Mouse (Mus musculus) kidney, postnatal 4 days (tissue): ENCODE results near the gene D10Wsu102e.
"Not testable (repeated sequence)": the region's sequence is repeated elsewhere in the genome, so short reads cannot be mapped to it uniquely, and the experiment has no call there.

Experiments used
- DNase-seq, 2 experiments: peaks; one replicate each; pipeline ENCODE4 v3.0.0; 2021; ENCODE audit warnings: mixed read lengths in 2 of 2

D10Wsu102e gene

GRCm38 (mm10) chr10:83400896-83401295, 40.9 kb downstream of the D10Wsu102e start:
- not testable (repeated sequence) for DNase-seq

DNA sequence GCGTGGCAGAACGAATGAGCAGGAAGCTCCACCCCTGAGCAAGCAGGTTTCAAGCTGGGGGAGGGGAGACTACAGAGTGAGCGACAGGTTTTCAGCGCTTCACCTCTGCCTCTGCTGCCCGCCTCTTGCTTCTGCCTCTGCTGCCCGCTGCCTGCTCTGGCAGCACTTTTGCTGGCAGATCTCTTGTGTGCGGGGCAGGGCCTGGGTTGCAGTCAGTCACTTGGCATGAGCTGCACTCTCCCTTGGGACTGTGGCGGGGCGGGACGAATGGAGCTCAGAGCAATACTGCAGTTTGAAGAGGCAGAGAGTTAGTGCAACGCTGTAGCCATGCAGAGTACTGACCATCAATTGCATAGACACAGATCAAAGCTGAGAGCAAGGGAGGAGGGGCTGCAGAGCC, 45.0 kb downstream of the D10Wsu102e start:
- DNase-seq = no peak

GRCm38 (mm10) chr10:83405711-83406110, 45.7 kb downstream of the D10Wsu102e start:
- no peak for DNase-seq

GRCm38 (mm10) chr10:83407141-83407540, 47.1 kb downstream of the D10Wsu102e start:
- no peak for DNase-seq

DNA sequence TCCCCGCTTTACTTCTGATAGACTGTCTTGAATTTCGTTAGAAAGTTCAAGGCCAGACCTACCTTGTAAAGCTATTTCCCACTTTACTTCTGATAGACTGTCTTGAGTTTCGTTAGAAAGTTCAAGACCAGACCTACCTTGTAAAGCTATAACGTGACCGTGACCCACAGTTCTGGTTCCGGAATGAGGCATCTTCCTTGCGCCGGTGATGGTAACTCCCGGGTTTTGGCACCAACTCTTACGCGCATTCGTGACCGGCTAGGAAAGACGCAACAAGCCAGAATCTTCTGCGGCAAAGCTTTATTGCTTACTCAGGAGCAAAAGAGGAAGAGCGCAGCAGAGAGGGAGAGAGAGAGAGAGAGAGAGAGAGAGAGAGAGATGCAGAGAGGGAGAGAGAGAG, 58.4 kb downstream of the D10Wsu102e start:
- DNase-seq = not testable (repeated sequence)

GRCm38 (mm10) chr10:83448582-83448981, 88.6 kb downstream of the D10Wsu102e start:
- no peak for DNase-seq

- DNase-seq = no peak
Observed at GRCm38 (mm10) chr10:83457531-83457930, 97.5 kb downstream of the D10Wsu102e start.

GRCm38 (mm10) chr10:83475226-83475625, 115.2 kb downstream of the D10Wsu102e start:
- no peak for DNase-seq

GRCm38 (mm10) chr10:83477286-83477685, 117.3 kb downstream of the D10Wsu102e start:
- DNase-seq = no peak

DNA sequence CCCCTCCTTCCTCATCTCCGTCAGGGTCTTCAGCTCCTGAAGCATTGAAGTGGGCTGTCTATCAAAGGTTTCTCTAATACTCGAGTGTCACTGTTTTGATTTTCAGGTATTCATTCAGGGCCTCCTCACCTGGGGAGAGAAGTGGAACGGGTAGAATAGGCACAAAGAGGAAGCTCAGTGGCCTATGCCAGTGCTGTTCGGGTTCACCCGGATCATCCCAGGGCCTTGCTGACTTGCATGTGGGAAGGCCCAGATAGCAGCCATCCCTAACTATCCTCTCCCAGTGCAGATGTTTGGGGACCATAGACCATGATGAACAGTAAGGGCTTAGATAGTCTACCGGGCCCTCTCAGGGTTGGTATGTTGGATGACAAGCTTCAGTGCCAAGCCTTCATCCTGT, 130.5 kb downstream of the D10Wsu102e start:
- no peak for DNase-seq

DNA sequence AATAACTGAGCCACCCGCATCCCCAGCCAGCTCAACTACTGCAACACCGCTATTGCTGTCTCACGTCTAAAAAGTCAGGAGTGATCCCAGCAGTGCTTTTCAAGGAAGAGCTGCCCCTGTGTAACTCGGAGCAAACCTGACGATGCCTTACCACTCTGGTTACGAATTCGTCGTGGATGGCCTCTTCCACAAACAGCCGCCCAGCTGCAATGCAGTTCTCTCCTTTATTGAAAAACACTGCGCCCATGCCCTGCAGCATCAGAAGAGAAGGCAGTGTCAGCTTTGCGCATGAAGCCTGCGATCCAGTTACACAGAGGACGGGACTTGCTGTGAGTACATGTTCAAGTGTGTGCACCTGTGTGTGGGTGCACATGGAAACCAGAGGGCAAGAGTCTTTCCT, 137.3 kb downstream of the D10Wsu102e start:
- DNase-seq = no peak

GRCm38 (mm10) chr10:83508962-83509660, 149.1 kb downstream of the D10Wsu102e start:
- DNase-seq = peak; percentile 26 to 56

- DNase-seq = no peak
Observed at GRCm38 (mm10) chr10:83511304-83511703, 151.3 kb downstream of the D10Wsu102e start.

GRCm38 (mm10) chr10:83513736-83514135, 153.7 kb downstream of the D10Wsu102e start:
- DNase-seq = no peak

DNA sequence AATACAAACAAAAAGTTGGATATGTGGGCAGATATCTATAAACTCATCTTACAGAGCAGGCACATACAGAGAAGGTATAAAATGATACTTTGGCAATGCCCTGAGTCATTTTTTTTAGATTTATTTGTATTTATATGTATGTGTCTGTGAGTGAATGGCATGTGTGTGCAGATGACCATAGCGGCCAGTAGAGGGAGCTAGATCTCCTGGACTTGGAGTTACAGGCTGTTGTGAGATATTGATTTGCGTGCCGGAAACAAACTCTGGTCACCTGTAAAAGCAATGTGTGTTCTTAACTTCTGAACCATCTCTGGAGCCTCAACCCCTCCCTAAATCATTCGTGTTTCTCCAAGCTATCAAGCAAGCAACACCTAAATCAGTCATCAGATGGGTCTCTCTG, 161.0 kb downstream of the D10Wsu102e start:
- DNase-seq = no peak

DNA sequence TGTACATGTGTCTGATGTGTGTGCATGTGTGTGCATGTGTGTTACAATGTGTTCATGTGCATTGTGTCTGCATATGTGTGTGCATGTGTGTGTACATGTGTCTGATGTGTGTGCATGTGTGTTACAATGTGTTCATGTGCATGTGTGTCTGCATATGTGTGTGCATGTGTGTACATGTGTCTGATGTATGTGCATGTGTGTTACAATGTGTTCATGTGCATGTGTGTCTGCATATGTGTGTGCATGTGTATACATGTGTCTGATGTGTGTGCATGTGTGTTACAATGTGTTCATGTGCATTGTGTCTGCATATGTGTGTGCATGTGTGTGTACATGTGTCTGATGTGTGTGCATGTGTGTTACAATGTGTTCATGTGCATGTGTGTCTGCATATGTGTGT, 164.2 kb downstream of the D10Wsu102e start:
- not testable (repeated sequence) for DNase-seq

DNA sequence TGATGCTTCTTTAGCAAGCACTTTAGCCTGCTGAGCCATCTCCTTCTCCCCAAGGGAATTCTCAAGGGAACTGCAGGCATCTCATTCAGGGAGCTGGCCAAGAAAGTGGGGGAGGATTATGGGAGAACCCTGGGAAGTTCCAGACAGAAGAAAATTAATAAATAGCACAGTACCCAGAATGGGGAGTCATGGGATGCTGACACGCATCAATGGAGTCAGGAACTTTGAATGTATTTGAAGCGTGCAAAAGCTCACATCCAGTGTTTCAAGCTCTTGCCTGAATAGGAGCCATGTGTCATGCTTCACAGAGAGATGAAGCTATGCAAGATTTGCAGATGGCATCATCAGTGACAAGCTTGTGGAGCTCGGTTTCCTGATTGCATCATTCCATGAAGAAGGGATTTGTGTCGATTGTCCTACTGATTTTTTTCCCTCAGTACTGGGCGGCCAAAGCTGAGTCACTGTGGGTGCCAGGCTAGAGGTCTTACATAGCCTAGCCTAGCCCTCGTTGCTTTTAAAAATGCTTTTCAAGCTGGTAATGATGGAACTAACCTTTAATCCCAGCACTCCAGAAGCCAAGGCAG, 170.5 kb downstream of the D10Wsu102e start:
- no peak for DNase-seq

DNA sequence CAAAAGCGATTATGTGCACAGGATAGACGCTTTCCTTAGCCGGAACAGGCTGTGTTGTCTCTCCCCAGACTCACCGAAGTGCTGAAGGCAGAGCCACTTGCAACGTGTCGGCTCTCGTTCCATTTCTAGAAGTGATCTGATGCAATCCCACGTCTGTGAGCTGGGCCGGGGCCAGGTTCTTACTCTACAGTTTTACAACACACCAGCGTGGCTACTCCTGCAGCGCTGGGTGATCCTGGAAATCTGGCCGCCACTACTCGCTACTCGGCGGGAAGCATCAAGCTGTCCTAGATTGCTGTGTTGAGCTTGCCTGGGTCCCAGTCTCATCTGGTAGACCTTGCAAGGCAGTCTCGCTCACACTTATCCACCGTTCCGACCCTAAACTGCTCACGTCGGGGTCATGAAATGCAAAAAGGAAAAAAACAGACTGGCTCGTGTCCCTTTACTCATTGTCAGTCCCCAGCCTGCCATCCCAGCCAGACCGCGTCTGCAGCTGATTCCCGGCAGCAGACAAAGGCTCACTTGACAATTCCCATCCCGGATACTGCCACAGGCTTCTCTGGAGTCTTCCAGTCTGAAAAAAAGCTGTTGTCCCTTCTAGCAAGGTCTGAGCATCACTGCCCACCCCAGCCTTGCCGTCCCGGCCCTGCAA, 173.4 kb downstream of the D10Wsu102e start:
- DNase-seq = peak; percentile 38 to 45

- peak; percentile 84 to 91 for DNase-seq
Observed at GRCm38 (mm10) chr10:83533910-83534283, 173.9 kb downstream of the D10Wsu102e start, which contains the start of gene Aldh1l2. Aldh1l2 (minus strand) TSS chr10:83534140.

DNA sequence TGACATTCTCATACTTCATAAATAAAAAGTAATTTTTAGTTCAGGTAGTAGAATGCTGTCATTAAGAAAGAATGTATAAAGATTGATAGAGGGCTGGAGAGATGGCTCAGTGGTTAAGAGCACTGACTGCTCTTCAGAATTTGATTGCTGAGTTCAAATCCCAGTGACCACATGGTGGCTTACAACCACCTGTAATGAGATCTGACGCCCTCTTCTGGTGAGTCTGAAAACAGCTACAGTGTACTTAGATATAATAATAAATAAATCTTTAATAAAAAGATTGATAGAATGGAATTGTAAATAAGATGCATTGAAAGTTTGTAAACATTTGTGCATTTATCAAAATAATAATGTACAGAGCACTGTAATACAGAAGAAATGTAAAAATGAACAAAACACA, 176.4 kb downstream of the D10Wsu102e start:
- no peak for DNase-seq
